Mouse (Mus musculus): ENCODE measurements around the gene Hils1.

The Hils1 gene

GRCm38 (mm10) chr11:94988780-94989561 is 21.6 kb downstream of the Hils1 start:
- DNase-seq (ENCODE audit: low read depth, low spot score), result no peak

GRCm38 (mm10) chr11:94989562-94990017 is 22.2 kb downstream of the Hils1 start:
- DNase-seq (ENCODE audit: low read depth, low spot score), result peak; percentile 76

GRCm38 (mm10) chr11:94990102-94990748 is 22.8 kb downstream of the Hils1 start:
- no peak for DNase-seq (ENCODE audit: low read depth, low spot score)

GRCm38 (mm10) chr11:94990749-94991577 is 23.6 kb downstream of the Hils1 start, which contains the start of gene Ppp1r9b:
Gene Ppp1r9b, plus strand, starts transcription at chr11:94991035.
- peak; percentile 78 for DNase-seq (ENCODE audit: low read depth, low spot score)

GRCm38 (mm10) chr11:94991641-94992479 is 24.5 kb downstream of the Hils1 start:
- DNase-seq (ENCODE audit: low read depth, low spot score), result no peak

GRCm38 (mm10) chr11:94992480-94992753 is 25.0 kb downstream of the Hils1 start:
- no peak for DNase-seq (ENCODE audit: low read depth, low spot score)

GRCm38 (mm10) chr11:94992754-94993606 is 25.6 kb downstream of the Hils1 start:
- DNase-seq (ENCODE audit: low read depth, low spot score), result no peak

GRCm38 (mm10) chr11:94994208-94994814 is 26.9 kb downstream of the Hils1 start:
- DNase-seq (ENCODE audit: low read depth, low spot score), result no peak

GRCm38 (mm10) chr11:94994947-94995772 is 27.8 kb downstream of the Hils1 start:
- DNase-seq (ENCODE audit: low read depth, low spot score), result no peak

- no peak for DNase-seq (ENCODE audit: low read depth, low spot score)
These were observed 28.7 kb downstream of the Hils1 start for GRCm38 (mm10) chr11:94996101-94996500.

GRCm38 (mm10) chr11:94996984-94997383 is 29.6 kb downstream of the Hils1 start:
- no peak for DNase-seq (ENCODE audit: low read depth, low spot score)

GRCm38 (mm10) chr11:94997596-94997995 is 30.2 kb downstream of the Hils1 start:
- no peak for DNase-seq (ENCODE audit: low read depth, low spot score)

- DNase-seq (ENCODE audit: low read depth, low spot score), result no peak
These were observed 30.7 kb downstream of the Hils1 start for GRCm38 (mm10) chr11:94998041-94998531.

GRCm38 (mm10) chr11:95000128-95000527 is 32.7 kb downstream of the Hils1 start:
- no peak for DNase-seq (ENCODE audit: low read depth, low spot score)

GRCm38 (mm10) chr11:95000548-95000947 is 33.2 kb downstream of the Hils1 start:
- no peak for DNase-seq (ENCODE audit: low read depth, low spot score)

- peak; percentile 79 for DNase-seq (ENCODE audit: low read depth, low spot score)
These were observed 33.7 kb downstream of the Hils1 start for GRCm38 (mm10) chr11:95001058-95001457.

- DNase-seq (ENCODE audit: low read depth, low spot score), result no peak
These were observed 34.4 kb downstream of the Hils1 start for GRCm38 (mm10) chr11:95001584-95002347.

GRCm38 (mm10) chr11:95002705-95003104 is 35.3 kb downstream of the Hils1 start:
- DNase-seq (ENCODE audit: low read depth, low spot score), result no peak
